In genomic region chr12:40576749-40577148, GRCm38 (mm10) we compare ENCODE assay signal across 22 mouse cellular contexts.
"Had no signal": no experiment of that assay in that cellular context is flagged by ENCODE, and none has a peak within 500 bp of the region (broad histone marks: within the 10 kb centered on the region; RNA-seq: fewer than 3 reads in every experiment).

No protein-coding gene starts in this region.

- H3K27me3 ChIP-seq: limb, embryonic 12.5 days; limb, embryonic 15.5 days; liver, embryonic 12.5 days; liver, embryonic 15.5 days; midbrain, embryonic 13.5 days; neural tube, embryonic 15.5 days; stomach, embryonic 15.5 days had no signal

- ATAC-seq: liver, embryonic 12.5 days; midbrain, embryonic 13.5 days; midbrain, embryonic 16.5 days had no signal

- H3K36me3 ChIP-seq: limb, embryonic 12.5 days; limb, embryonic 15.5 days; liver, embryonic 12.5 days; liver, embryonic 15.5 days; midbrain, embryonic 10.5 days; midbrain, embryonic 13.5 days; neural tube, embryonic 15.5 days; stomach, embryonic 15.5 days had no signal

- DNase-seq: kidney, adult 11 months; kidney, postnatal 10 days; kidney, postnatal 4 days; layer of hippocampus, postnatal 36 days; left cerebral cortex, postnatal 4 days; lung, adult 2 months; retina, postnatal 1 day; right cerebral cortex, postnatal 25 days; spleen, adult 18-20 months; thymus, postnatal 25 days had no signal

- H3K27ac ChIP-seq: limb, embryonic 12.5 days; limb, embryonic 15.5 days; liver, embryonic 12.5 days; liver, embryonic 15.5 days; macrophage; midbrain, embryonic 10.5 days; midbrain, embryonic 13.5 days; neural tube, embryonic 15.5 days; stomach, embryonic 15.5 days had no signal

- H3K9ac ChIP-seq: limb, embryonic 12.5 days; limb, embryonic 15.5 days; liver, embryonic 12.5 days; liver, embryonic 15.5 days; midbrain, embryonic 13.5 days; neural tube, embryonic 15.5 days; stomach, embryonic 15.5 days had no signal

- H3K9me3 ChIP-seq: limb, embryonic 12.5 days; limb, embryonic 15.5 days; liver, embryonic 12.5 days; liver, embryonic 15.5 days; megakaryocyte, embryonic 14.5 days; midbrain, embryonic 10.5 days; midbrain, embryonic 13.5 days; neural tube, embryonic 15.5 days; stomach, embryonic 15.5 days had no signal

- H3K4me1 ChIP-seq: limb, embryonic 15.5 days; liver, embryonic 12.5 days; liver, embryonic 15.5 days; megakaryocyte, embryonic 14.5 days; neural tube, embryonic 15.5 days; stomach, embryonic 15.5 days had no signal

- H3K4me3 ChIP-seq: limb, embryonic 12.5 days; limb, embryonic 15.5 days; liver, embryonic 12.5 days; liver, embryonic 15.5 days; megakaryocyte, embryonic 14.5 days; midbrain, embryonic 10.5 days; midbrain, embryonic 13.5 days; myocyte; neural tube, embryonic 15.5 days; stomach, embryonic 15.5 days had no signal

- H3K4me2 ChIP-seq: limb, embryonic 12.5 days; limb, embryonic 15.5 days; liver, embryonic 12.5 days; liver, embryonic 15.5 days; midbrain, embryonic 13.5 days; neural tube, embryonic 15.5 days; stomach, embryonic 15.5 days had no signal
